ENCODE assay signal across 14 mouse cellular contexts in the genomic region with DNA sequence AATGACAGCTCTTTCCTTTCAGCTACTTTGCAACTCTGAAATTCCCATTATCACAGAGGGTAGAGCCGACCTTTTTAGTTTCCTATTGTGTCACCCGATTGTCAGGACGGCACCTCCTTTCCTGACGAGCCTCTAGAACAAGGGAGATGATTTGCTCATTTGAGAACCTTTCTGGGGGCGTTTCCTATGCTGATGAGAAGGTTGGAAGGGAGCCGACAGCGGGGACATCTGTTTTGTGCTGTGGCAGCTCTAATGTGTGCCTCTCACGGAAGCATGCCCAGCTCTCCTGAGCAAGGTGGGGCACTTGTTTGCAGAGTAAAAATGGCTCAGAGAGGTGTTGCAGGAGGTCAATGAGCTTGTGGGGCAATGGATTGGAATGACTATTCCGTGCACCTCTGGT.
DNase-seq lines count a peak whose midpoint lies in the region; ATAC-seq and TF ChIP-seq lines count a peak whose summit lies in the region.
"Had no signal": no experiment of that assay in that cellular context is flagged by ENCODE, and none has a peak within 500 bp of the region (broad histone marks: within the 10 kb centered on the region; RNA-seq: fewer than 3 reads in every experiment).

No protein-coding gene starts in this region.

- no peaks in the 10 kb centered on the region for H3K9me3 ChIP-seq in heart, embryonic 16.5 days (replicated peaks; ENCODE audit: control insufficient read depth, low read length)
- H3K9me3 ChIP-seq in heart, embryonic 10.5 days = no peaks in the 10 kb centered on the region
- H3K9me3 ChIP-seq in neural tube, embryonic 12.5 days = no peaks in the 10 kb centered on the region
- H3K9me3 ChIP-seq in forebrain, postnatal 0 days (ENCODE audit: low read length) = no peaks in the 10 kb centered on the region
- no peaks in the 10 kb centered on the region for H3K9me3 ChIP-seq in neural tube, embryonic 15.5 days (replicated peaks)
- H3K9me3 ChIP-seq: embryonic facial prominence, embryonic 10.5 days; limb, embryonic 10.5 days; liver, embryonic 15.5 days had no signal

- no peak for DNase-seq in heart, embryonic 10.5 days (ENCODE audit: low spot score)
- DNase-seq in neural tube, embryonic 10.5 days (ENCODE audit: extremely low spot score, low spot score) = no peak
- peak; percentile 10 for DNase-seq in forebrain, postnatal 0 days
- DNase-seq in cerebellum, postnatal 25 days = no peak
- DNase-seq: B cell, adult 2 months; layer of hippocampus, adult 9-11 months had no signal

- 20% methylated on average over 9 of the region's 9 CpGs for WGBS in heart, embryonic 16.5 days
- 21% methylated on average over 9 of the region's 9 CpGs for WGBS in heart, embryonic 10.5 days
- 15% methylated on average over 9 of the region's 9 CpGs for WGBS in neural tube, embryonic 12.5 days
- WGBS in forebrain, postnatal 0 days = 16% methylated on average over 9 of the region's 9 CpGs
- WGBS in neural tube, embryonic 15.5 days = 14% methylated on average over 9 of the region's 9 CpGs

- no peaks in the 10 kb centered on the region for H3K4me1 ChIP-seq in heart, embryonic 16.5 days (ENCODE audit: control insufficient read depth, insufficient read depth, low read length)
- no peaks in the 10 kb centered on the region for H3K4me1 ChIP-seq in heart, embryonic 10.5 days
- peaks cover 5% of the 10 kb centered on the region; the same call in 1 of the 2 replicates for H3K4me1 ChIP-seq in neural tube, embryonic 12.5 days
- H3K4me1 ChIP-seq in forebrain, postnatal 0 days (ENCODE audit: insufficient read depth) = 0 out of 2 replicates have a peak, but pooled peaks cover 5% of the 10 kb centered on the region
- H3K4me1 ChIP-seq in neural tube, embryonic 15.5 days = peaks cover 13% of the 10 kb centered on the region
- H3K4me1 ChIP-seq: limb, embryonic 10.5 days; liver, embryonic 15.5 days had no signal

- no peaks in the 10 kb centered on the region for H3K36me3 ChIP-seq in heart, embryonic 16.5 days (ENCODE audit: control insufficient read depth, insufficient read depth)
- no peaks in the 10 kb centered on the region for H3K36me3 ChIP-seq in heart, embryonic 10.5 days
- no peaks in the 10 kb centered on the region for H3K36me3 ChIP-seq in neural tube, embryonic 12.5 days
- H3K36me3 ChIP-seq in forebrain, postnatal 0 days (ENCODE audit: insufficient read depth) = no peaks in the 10 kb centered on the region
- no peaks in the 10 kb centered on the region for H3K36me3 ChIP-seq in neural tube, embryonic 15.5 days
- H3K36me3 ChIP-seq: embryonic facial prominence, embryonic 10.5 days; limb, embryonic 10.5 days; liver, embryonic 15.5 days had no signal

- H3K9ac ChIP-seq in heart, embryonic 16.5 days (ENCODE audit: low read length) = no peak overlapping the region
- H3K9ac ChIP-seq in neural tube, embryonic 12.5 days = no peak overlapping the region
- no peak overlapping the region for H3K9ac ChIP-seq in forebrain, postnatal 0 days
- H3K9ac ChIP-seq in neural tube, embryonic 15.5 days (replicated peaks) = no peak overlapping the region
- H3K9ac ChIP-seq: liver, embryonic 15.5 days had no signal

- 0 out of 2 replicates have a peak, but pooled peaks have one; percentile 28 for ATAC-seq in heart, embryonic 16.5 days (replicated peaks; ENCODE audit: extremely low read depth, insufficient read depth, low FRiP score)
- 0 out of 2 replicates have a peak, but pooled peaks have one; percentile 7 for ATAC-seq in neural tube, embryonic 12.5 days (ENCODE audit: low FRiP score, low read depth)
- ATAC-seq in forebrain, postnatal 0 days = peak; percentile 47; the same call in 1 of the 2 replicates
- ATAC-seq in neural tube, embryonic 15.5 days (ENCODE audit: low FRiP score) = peak; percentile 36; the same call in 1 of the 2 replicates
- ATAC-seq in erythroblast, adult 5-6 weeks (replicated peaks; ENCODE audit: low FRiP score, poor library complexity, severe bottlenecking) = no peak

- H3K4me2 ChIP-seq in heart, embryonic 16.5 days (ENCODE audit: low read depth, low read length) = no peak overlapping the region
- no peak overlapping the region for H3K4me2 ChIP-seq in neural tube, embryonic 12.5 days (replicated peaks)
- H3K4me2 ChIP-seq in forebrain, postnatal 0 days (ENCODE audit: low read depth) = 0 out of 2 replicates have a peak overlapping the region, but pooled peaks have one; percentile 1
- H3K4me2 ChIP-seq in neural tube, embryonic 15.5 days = peak overlapping the region; percentile 27; the same call in 1 of the 2 replicates
- H3K4me2 ChIP-seq: liver, embryonic 15.5 days had no signal

- no peak overlapping the region for H3K4me3 ChIP-seq in heart, embryonic 16.5 days (ENCODE audit: low read length)
- no peak overlapping the region for H3K4me3 ChIP-seq in heart, embryonic 10.5 days
- H3K4me3 ChIP-seq in neural tube, embryonic 12.5 days = no peak overlapping the region
- no peak overlapping the region for H3K4me3 ChIP-seq in forebrain, postnatal 0 days (ENCODE audit: low read depth, low read length)
- no peak overlapping the region for H3K4me3 ChIP-seq in neural tube, embryonic 15.5 days (replicated peaks)
- H3K4me3 ChIP-seq: embryonic facial prominence, embryonic 10.5 days; limb, embryonic 10.5 days; liver, embryonic 15.5 days had no signal

- TF ChIP-seq CTCF in forebrain, postnatal 0 days (IDR thresholded peaks at IDR 0.05; ENCODE audit: low read depth) = no peak

- no peaks in the 10 kb centered on the region for H3K27me3 ChIP-seq in heart, embryonic 16.5 days (ENCODE audit: control insufficient read depth, insufficient read depth, low read length)
- H3K27me3 ChIP-seq in heart, embryonic 10.5 days (ENCODE audit: insufficient read depth, poor library complexity, severe bottlenecking) = no peaks in the 10 kb centered on the region
- no peaks in the 10 kb centered on the region for H3K27me3 ChIP-seq in neural tube, embryonic 12.5 days (replicated peaks)
- no peaks in the 10 kb centered on the region for H3K27me3 ChIP-seq in forebrain, postnatal 0 days (ENCODE audit: insufficient read depth, low read length)
- H3K27me3 ChIP-seq in neural tube, embryonic 15.5 days (replicated peaks) = no peaks in the 10 kb centered on the region
- H3K27me3 ChIP-seq: liver, embryonic 15.5 days had no signal

- no peak overlapping the region for H3K27ac ChIP-seq in heart, embryonic 16.5 days (ENCODE audit: low read length)
- H3K27ac ChIP-seq in heart, embryonic 10.5 days = no peak overlapping the region
- no peak overlapping the region for H3K27ac ChIP-seq in neural tube, embryonic 12.5 days
- H3K27ac ChIP-seq in forebrain, postnatal 0 days (ENCODE audit: low read depth, low read length) = no peak overlapping the region
- H3K27ac ChIP-seq in neural tube, embryonic 15.5 days (replicated peaks) = peak overlapping the region; percentile 18; the same call in 1 of the 2 replicates
- H3K27ac ChIP-seq: embryonic facial prominence, embryonic 10.5 days; kidney, postnatal 0 days; limb, embryonic 10.5 days; liver, embryonic 15.5 days had no signal

Comparison
In these comparisons a context has a peak if more than half of its experiments do, and no peak if none do; other contexts are left out.
1. H3K4me2 ChIP-seq: peak in forebrain, postnatal 0 days (single experiment) and neural tube, embryonic 15.5 days (single experiment); none in heart, embryonic 16.5 days (single experiment) and neural tube, embryonic 12.5 days (single experiment).